Mouse (Mus musculus) CH12.LX (cell line): ENCODE results near the gene Tlr3. TPM values are rescaled to one million over a fixed set of nuclear protein-coding genes. Genes with fewer than 3 reads are reported as not detected.

ENCODE experiments used
- DNase-seq: peaks from one replicate; pipeline ENCODE4 v3.0.0-alpha.2; 2013; ENCODE audit errors: extremely low read depth
- H3K27ac ChIP-seq: 2 replicates; pipeline ENCODE4 v1.5.1; 2012; ENCODE audit warnings: low read depth, mild to moderate bottlenecking, control low read depth, moderate library complexity; ENCODE audit not compliant: insufficient read depth
- H3K27me3 ChIP-seq: replicated peaks from 2 replicates; pipeline ENCODE3; 2012; ENCODE audit warnings: inconsistent platforms
- H3K36me3 ChIP-seq, 2 experiments: replicated peaks in 1 of 2; 2 replicates each; pipeline versions ENCODE3 to v1.6.1; 2012; ENCODE audit warnings: inconsistent platforms in 1 of 2, low read length in 1 of 2, mild to moderate bottlenecking in 1 of 2, mixed read lengths in 1 of 2, moderate library complexity in 1 of 2; ENCODE audit not compliant: control insufficient read depth in 1 of 2, insufficient read depth in 1 of 2
- H3K4me1 ChIP-seq, 2 experiments: 2 replicates each; pipeline ENCODE4 v1.6.1; 2012; ENCODE audit warnings: inconsistent platforms in 1 of 2, moderate library complexity in 1 of 2; ENCODE audit not compliant: insufficient read depth in 2 of 2, control insufficient read depth in 1 of 2
- H3K4me2 ChIP-seq: 2 replicates; pipeline ENCODE4 v1.6.1; 2012; ENCODE audit warnings: low read depth, mild to moderate bottlenecking, control low read depth; ENCODE audit not compliant: poor library complexity, insufficient read depth, severe bottlenecking
- H3K4me3 ChIP-seq, 3 experiments: fragments of 150-350 bp in 1 of 3; sonication (generic) in 1 of 3; replicated peaks in 1 of 3; 2 replicates each; pipeline versions ENCODE3 to v1.5.1; 2011 to 2012; ENCODE audit warnings: low read depth in 2 of 3, low read length in 2 of 3, mild to moderate bottlenecking in 2 of 3, moderate library complexity in 2 of 3, control low read depth in 1 of 3, improper control_type of control experiment in 1 of 3, inconsistent platforms in 1 of 3, mixed read lengths in 1 of 3; ENCODE audit not compliant: poor library complexity in 1 of 3
- H3K79me2 ChIP-seq: replicated peaks from 2 replicates; pipeline ENCODE4 v1.6.1; 2012; ENCODE audit warnings: mild to moderate bottlenecking, moderate library complexity; ENCODE audit not compliant: control insufficient read depth, poor library complexity, insufficient read depth, severe bottlenecking; ENCODE audit errors: extremely low read depth
- H3K9ac ChIP-seq: 2 replicates; pipeline ENCODE4 v1.6.1; 2012; ENCODE audit warnings: low read depth, mild to moderate bottlenecking, control low read depth, moderate library complexity; ENCODE audit not compliant: insufficient read depth
- H3K9me3 ChIP-seq: replicated peaks from 2 replicates; pipeline ENCODE3; 2012; ENCODE audit warnings: low read length, inconsistent platforms, mixed read lengths
- BHLHE40 ChIP-seq: IDR thresholded peaks from 2 replicates; pipeline ENCODE4 v1.6.1; 2011; ENCODE audit warnings: mild to moderate bottlenecking, low read depth, low read length, improper control_type of control experiment
- CHD2 ChIP-seq: IDR thresholded peaks from 2 replicates; pipeline ENCODE4 v1.6.1; 2011; ENCODE audit warnings: low read length, improper control_type of control experiment
- CTCF ChIP-seq, 2 experiments: IDR thresholded peaks in 1 of 2; conservative IDR thresholded peaks in 1 of 2; 2 replicates each; pipeline ENCODE4 v1.5.1; 2011 to 2012; ENCODE audit warnings: low read depth in 2 of 2, low read length in 2 of 2, improper control_type of control experiment in 1 of 2, inconsistent platforms in 1 of 2, mild to moderate bottlenecking in 1 of 2, moderate library complexity in 1 of 2
- E2F4 ChIP-seq: IDR thresholded peaks from 2 replicates; pipeline ENCODE4 v1.6.1; 2011; ENCODE audit warnings: low read depth, low read length, improper control_type of control experiment; ENCODE audit not compliant: insufficient replicate concordance
- ELF1 ChIP-seq: IDR thresholded peaks from 2 replicates; pipeline ENCODE4 v1.6.1; 2014; ENCODE audit warnings: low read depth, mild to moderate bottlenecking, inconsistent platforms, low read length, improper control_type of control experiment
- EP300 ChIP-seq: IDR thresholded peaks from 2 replicates; pipeline ENCODE4 v1.6.1; 2011; ENCODE audit warnings: low read length, improper control_type of control experiment
- HCFC1 ChIP-seq: IDR thresholded peaks from 2 replicates; pipeline ENCODE4 v1.6.1; 2012; ENCODE audit warnings: low read depth, mild to moderate bottlenecking, inconsistent platforms, low read length, improper control_type of control experiment
- IRF4 ChIP-seq: IDR thresholded peaks from 2 replicates; pipeline ENCODE4 v1.6.1; 2014; ENCODE audit warnings: low read depth, mild to moderate bottlenecking, inconsistent platforms, low read length, improper control_type of control experiment
- JUND ChIP-seq: conservative IDR thresholded peaks from 2 replicates; pipeline ENCODE4 v1.6.1; 2011; ENCODE audit warnings: low read depth, low read length, improper control_type of control experiment
- MAFK ChIP-seq: IDR thresholded peaks from 2 replicates; pipeline ENCODE4 v1.6.1; 2011; ENCODE audit warnings: low read length, improper control_type of control experiment; ENCODE audit not compliant: insufficient replicate concordance
- MAX ChIP-seq: IDR thresholded peaks from 2 replicates; pipeline ENCODE4 v1.6.1; 2011; ENCODE audit warnings: low read length, improper control_type of control experiment
- MEF2A ChIP-seq: IDR thresholded peaks from 2 replicates; pipeline ENCODE4 v1.6.1; 2014; ENCODE audit warnings: low read depth, mild to moderate bottlenecking, inconsistent platforms, low read length, improper control_type of control experiment, borderline replicate concordance
- MXI1 ChIP-seq: IDR thresholded peaks from 2 replicates; pipeline ENCODE4 v1.6.1; 2011; ENCODE audit warnings: mild to moderate bottlenecking, low read depth, low read length, improper control_type of control experiment
- MYC ChIP-seq: IDR thresholded peaks from 2 replicates; pipeline ENCODE4 v1.6.1; 2011; ENCODE audit warnings: low read depth, mild to moderate bottlenecking, improper control_type of control experiment, low read length
- NELFE ChIP-seq: IDR thresholded peaks from 2 replicates; pipeline ENCODE4 v1.6.1; 2011; ENCODE audit warnings: low read depth, low read length, improper control_type of control experiment
- NRF1 ChIP-seq: IDR thresholded peaks from 2 replicates; pipeline ENCODE4 v1.6.1; 2014; ENCODE audit warnings: low read depth, mild to moderate bottlenecking, inconsistent platforms, low read length, improper control_type of control experiment, moderate library complexity
- POLR2AphosphoS2 ChIP-seq: IDR thresholded peaks from 2 replicates; pipeline ENCODE4 v1.6.1; 2011; ENCODE audit warnings: low read depth, low read length, improper control_type of control experiment
- RAD21 ChIP-seq: IDR thresholded peaks from 2 replicates; pipeline ENCODE4 v1.6.1; 2011; ENCODE audit warnings: low read depth, mild to moderate bottlenecking, low read length, improper control_type of control experiment, moderate library complexity
- RCOR1 ChIP-seq: conservative IDR thresholded peaks from 2 replicates; pipeline ENCODE4 v1.6.1; 2012; ENCODE audit warnings: low read depth, mild to moderate bottlenecking, inconsistent platforms, low read length, improper control_type of control experiment
- SMC3 ChIP-seq: IDR thresholded peaks from 2 replicates; pipeline ENCODE4 v1.6.1; 2011; ENCODE audit warnings: low read depth, low read length, improper control_type of control experiment
- TBP ChIP-seq: conservative IDR thresholded peaks from 2 replicates; pipeline ENCODE4 v1.6.1; 2011; ENCODE audit warnings: low read depth, low read length, improper control_type of control experiment
- UBTF ChIP-seq: IDR thresholded peaks from 2 replicates; pipeline ENCODE4 v1.6.1; 2012; ENCODE audit warnings: low read depth, mild to moderate bottlenecking, inconsistent platforms, low read length, improper control_type of control experiment, moderate library complexity
- USF2 ChIP-seq: conservative IDR thresholded peaks from 2 replicates; pipeline ENCODE4 v1.6.1; 2011; ENCODE audit warnings: low read depth, low read length, improper control_type of control experiment
- ZKSCAN1 ChIP-seq: IDR thresholded peaks from 2 replicates; pipeline ENCODE4 v1.6.1; 2012; ENCODE audit warnings: low read depth, inconsistent platforms, low read length, improper control_type of control experiment, borderline replicate concordance
- dilution Hi-C: fragments of 300-500 bp; cut with MboI; formaldehyde crosslinking; loops from 2 replicates; pipeline ENCODE4 v1.14.3; 2020; ENCODE audit warnings: low sequenced_read_pairs; ENCODE audit not compliant: extremely low pct_unique_long_range_greater_than_20kb, extremely low pct_ligation_motif_present
- in situ Hi-C: fragments of 300-500 bp; cut with MboI; formaldehyde crosslinking; loops from 3 replicates; pipeline ENCODE4 v1.14.3; 2019; ENCODE audit warnings: low sequenced_read_pairs, low pct_ligation_motif_present, low pct_unique_long_range_greater_than_20kb, mixed read lengths
- polyA plus RNA-seq: library from polyadenylated mRNA; unstranded; fragments of >175 nt; gene quantifications from 2 replicates; pipeline ENCODE4 v1.2.1, GENCODE M21; 2012; ENCODE audit warnings: low read depth; ENCODE audit not compliant: insufficient read length
- total RNA-seq, 2 experiments: library from RNA; depleted of rRNA; stranded (reverse); fragments of 300-350 nt in 1 of 2; fragments of >200 nt in 1 of 2; gene quantifications; 2 replicates each; pipeline ENCODE4 v1.2.3; 2012 to 2014

Gene Tlr3
- total and polyA plus RNA-seq, 3 experiments = 0.04 to 1.7 (median 1.3) TPM

GRCm38 (mm10) chr8:45452115-45452514 lies 41.2 kb upstream of the Tlr3 start:
- in situ Hi-C loops = loop anchor here (10.0 to 25.0 kb wide), 2 partner anchors 335 to 483 kb away; partner anchors contain the start of gene Ccdc110

GRCm38 (mm10) chr8:45448842-45449241 lies 38.0 kb upstream of the Tlr3 start:
- dilution Hi-C loops (no loop called here), in situ Hi-C loops (no loop called here)
- no peaks in the 10 kb centered on the region for H3K27me3 ChIP-seq
- no peak overlapping the region for H3K9ac ChIP-seq
- H3K4me3 ChIP-seq = no peak overlapping the region
- no peaks in the 10 kb centered on the region for H3K9me3 ChIP-seq
- no peak for DNase-seq
- H3K27ac ChIP-seq = no peak overlapping the region
- H3K4me1 ChIP-seq = no peaks in the 10 kb centered on the region
- H3K79me2 ChIP-seq = no peaks in the 10 kb centered on the region
- H3K4me2 ChIP-seq = no peak overlapping the region
- no peak for TF ChIP-seq NELFE
- TF ChIP-seq USF2 = no peak
- no peak for TF ChIP-seq SMC3
- TF ChIP-seq NRF1 = no peak
- no peak for TF ChIP-seq CTCF (conservative IDR thresholded peaks at IDR 0.05 in 1 of 2, IDR thresholded peaks at IDR 0.05 in 1 of 2; ENCODE audit: low read depth in 2 of 2, low read length in 2 of 2)
- no peak for TF ChIP-seq JUND
- no peak for TF ChIP-seq RCOR1
- no peak for TF ChIP-seq TBP
- no peak for TF ChIP-seq MXI1
- no peak for TF ChIP-seq CHD2
- no peak for TF ChIP-seq EP300
- TF ChIP-seq IRF4 = no peak
- H3K36me3 ChIP-seq = no peaks in the 10 kb centered on the region

More at GRCm38 (mm10) chr8:45452115-45452514, 41.2 kb upstream of the Tlr3 start:
- Histone ChIP-seq H3K4me2 (no peak overlapping the region), H3K9me3 (no peaks in the 10 kb centered on the region), H3K79me2 (no peaks in the 10 kb centered on the region), H3K36me3 (no peaks in the 10 kb centered on the region), H3K9ac (no peak overlapping the region), H3K4me1 (no peaks in the 10 kb centered on the region; a peak in 1 of 4 replicates), H3K27ac (no peak overlapping the region), H3K27me3 (no peaks in the 10 kb centered on the region), H3K4me3 (no peak overlapping the region)
- no peak for DNase-seq
- no peak for TF ChIP-seq RAD21
- no peak for TF ChIP-seq ELF1
- no peak for TF ChIP-seq SMC3
- TF ChIP-seq NRF1 = no peak
- TF ChIP-seq E2F4 = no peak
- TF ChIP-seq UBTF = no peak
- no peak for TF ChIP-seq HCFC1
- TF ChIP-seq MAX = no peak
- no peak for TF ChIP-seq MYC
- TF ChIP-seq BHLHE40 = no peak
- no peak for TF ChIP-seq MAFK
- TF ChIP-seq USF2 = no peak
- TF ChIP-seq ZKSCAN1 = no peak
- no peak for TF ChIP-seq POLR2AphosphoS2
- TF ChIP-seq MEF2A = no peak
- TF ChIP-seq TBP = no peak
- no peak for TF ChIP-seq NELFE
- dilution Hi-C loops = no loop called here
